Mouse (Mus musculus): ENCODE results near the gene Nup133. TPM values are rescaled to one million over a fixed set of nuclear protein-coding genes. Genes with fewer than 3 reads are reported as not detected.

The Nup133 gene
- polyA plus RNA-seq, 1 experiment from 2014 or later: 42.3 TPM

Other genes with a start within 250 kb of the Nup133 start
- gene Rab4a, start 143.3 kb downstream of the Nup133 start, polyA plus RNA-seq (2015; fragmentation: Nextera tagmentation; extraction: Ambion mirVana): 48.9 and 51.7 TPM in 2 replicates
- gene Ccsap, start 89.1 kb downstream of the Nup133 start, polyA plus RNA-seq (2015; fragmentation: Nextera tagmentation; extraction: Ambion mirVana): 5.4 and 5.5 TPM in 2 replicates
- 32.0 and 44.7 TPM in 2 replicates for gene Acta1, start 54.5 kb downstream of the Nup133 start, polyA plus RNA-seq (2015; fragmentation: Nextera tagmentation; extraction: Ambion mirVana)
- gene Abcb10, start 33.9 kb upstream of the Nup133 start, polyA plus RNA-seq (2015; fragmentation: Nextera tagmentation; extraction: Ambion mirVana): 18.2 and 19.1 TPM in 2 replicates
- gene Taf5l, start 72.1 kb upstream of the Nup133 start, polyA plus RNA-seq (2015; fragmentation: Nextera tagmentation; extraction: Ambion mirVana): 38.4 and 39.0 TPM in 2 replicates
- 3.7 and 5.0 TPM in 2 replicates for gene Urb2, start 72.2 kb upstream of the Nup133 start, polyA plus RNA-seq (2015; fragmentation: Nextera tagmentation; extraction: Ambion mirVana)

Data from embryonic facial prominence, embryonic 13.5 days (tissue).